Mouse (Mus musculus) adrenal gland, adult 18-20 months (tissue): ENCODE measurements around the gene Epha4. TPM values are rescaled to one million over a fixed set of nuclear protein-coding genes. Genes with fewer than 3 reads are reported as not detected.

Source experiments
- DNase-seq, 2 experiments: peaks; one replicate each; pipeline ENCODE4 v3.0.0; 2021 to 2022; ENCODE audit warnings: low spot score in 2 of 2
- total RNA-seq, 2 experiments: library from RNA; stranded (reverse); gene quantifications; 1 replicate in 1 of 2; 2 replicates in 1 of 2; pipeline ENCODE4 v1.2.3; 2021

Gene Epha4
- total RNA-seq, 2 experiments from 2014 or later = 2.5 to 2.8 TPM

DNA sequence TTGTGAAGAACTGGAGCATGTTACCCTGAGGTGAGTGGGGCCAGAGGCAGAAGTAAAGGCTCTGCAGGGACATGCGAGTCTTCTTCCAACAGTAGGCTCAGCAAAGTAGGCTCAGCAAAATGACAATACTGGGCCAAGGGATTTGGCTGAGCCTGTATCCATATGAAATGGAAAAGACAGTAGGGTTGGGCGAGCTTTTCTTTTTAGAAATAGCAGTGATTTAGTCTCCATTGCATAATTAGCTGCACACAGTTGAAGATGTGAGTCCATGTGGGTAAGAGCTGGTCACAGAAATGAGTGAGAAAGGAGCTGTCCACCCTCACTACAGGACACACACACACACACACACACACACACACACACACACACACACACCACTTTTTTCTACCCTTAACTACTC lies 104.2 kb downstream of the Epha4 start:
- no peak for DNase-seq

GRCm38 (mm10) chr1:77410153-77410552 lies 104.7 kb downstream of the Epha4 start:
- DNase-seq = no peak

DNA sequence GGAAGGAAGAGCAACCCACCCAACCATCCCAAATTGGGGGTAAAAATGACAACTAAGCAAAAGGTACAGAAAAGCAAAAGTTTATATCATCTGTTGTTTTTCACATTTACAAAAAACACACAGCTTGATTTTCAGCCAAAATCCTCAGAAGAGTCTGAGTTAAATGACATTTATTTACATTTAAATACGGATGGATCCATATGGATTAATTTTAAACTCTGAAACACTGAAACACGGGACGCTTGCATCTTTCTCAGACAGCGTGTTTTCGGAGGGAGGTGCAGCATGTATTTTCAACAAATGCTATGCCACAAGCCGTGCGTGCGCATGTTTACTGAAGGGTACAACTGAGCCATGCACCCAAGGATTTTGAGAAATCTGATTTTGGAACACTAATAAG lies 105.4 kb downstream of the Epha4 start:
- DNase-seq = no peak

DNA sequence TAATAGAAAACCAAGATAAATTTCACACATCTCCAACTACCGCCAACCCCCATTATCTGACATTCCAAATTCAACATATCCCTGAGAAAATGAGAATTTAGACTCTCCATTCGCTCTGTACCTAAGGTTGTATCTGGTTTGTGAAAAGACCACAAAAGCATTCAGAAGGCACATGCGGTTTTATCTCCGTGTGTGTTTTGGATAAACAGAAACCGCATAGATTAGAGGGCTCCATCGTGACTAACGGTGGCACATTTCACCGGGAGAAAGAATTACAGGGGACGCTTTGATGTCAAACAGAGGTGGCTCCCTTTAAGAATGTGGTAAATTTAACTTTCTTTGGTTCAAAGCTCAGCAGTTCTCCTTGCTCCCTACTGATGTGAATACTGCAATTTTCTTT lies 107.5 kb downstream of the Epha4 start:
- DNase-seq = no peak

DNA sequence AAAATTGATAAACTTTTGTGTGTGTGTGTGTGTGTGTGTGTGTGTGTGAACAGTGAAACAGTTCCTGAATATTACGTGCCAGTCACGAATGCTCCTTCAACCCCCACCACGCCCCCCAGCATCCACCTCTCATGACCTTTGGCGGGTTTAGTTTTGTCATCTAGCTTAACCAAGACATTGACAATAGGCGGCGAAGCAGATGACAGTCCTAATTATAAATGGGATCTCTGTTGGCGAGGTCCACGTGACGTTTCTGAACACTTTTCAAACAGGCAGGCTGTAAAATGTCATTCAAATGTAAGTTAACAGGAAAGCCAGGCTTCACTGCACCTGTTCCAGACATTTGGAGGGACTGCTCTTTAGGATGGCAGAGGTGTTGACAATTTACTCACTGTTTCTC lies 108.3 kb downstream of the Epha4 start:
- DNase-seq = no peak

GRCm38 (mm10) chr1:77404537-77404936 lies 110.4 kb downstream of the Epha4 start:
- no peak for DNase-seq

DNA sequence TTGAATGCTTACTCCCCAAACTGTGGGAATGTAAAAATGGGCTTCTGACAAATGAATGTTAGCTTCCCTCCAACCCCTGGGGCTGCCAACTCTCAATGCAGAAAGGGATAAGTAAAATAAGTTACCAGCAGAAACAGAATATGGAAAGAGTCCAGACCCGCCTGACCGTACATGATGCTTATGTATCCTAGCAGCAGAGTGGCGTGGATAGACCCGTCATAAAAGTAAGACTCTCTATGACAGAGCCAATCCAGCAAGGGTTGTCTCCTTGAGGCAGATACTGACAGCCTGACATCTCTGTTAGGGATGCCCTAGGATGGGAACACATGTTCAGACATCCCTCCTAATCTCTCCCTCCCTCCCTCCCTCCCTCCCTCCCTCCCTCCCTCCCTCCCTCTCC lies 111.9 kb downstream of the Epha4 start:
- no peak for DNase-seq

DNA sequence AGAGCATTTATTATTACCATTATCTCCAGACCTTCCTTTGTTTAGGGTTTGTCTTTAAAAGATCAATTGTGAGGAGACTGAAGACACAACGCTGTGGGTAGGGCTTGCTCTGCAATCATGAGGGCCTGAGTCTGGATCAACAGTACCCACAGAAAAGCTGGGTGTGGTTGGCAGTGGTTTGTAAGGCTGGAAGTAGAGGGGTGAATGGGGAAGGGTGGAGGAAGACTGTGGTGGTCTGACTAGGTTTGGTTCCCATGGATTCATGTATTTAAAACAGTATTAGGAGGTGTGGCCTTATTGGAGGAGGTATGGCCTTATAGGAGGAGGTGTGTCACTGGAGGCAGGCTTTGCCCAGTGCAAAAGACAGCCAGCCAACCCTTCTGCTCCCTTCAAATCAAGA lies 113.4 kb downstream of the Epha4 start:
- no peak for DNase-seq

DNA sequence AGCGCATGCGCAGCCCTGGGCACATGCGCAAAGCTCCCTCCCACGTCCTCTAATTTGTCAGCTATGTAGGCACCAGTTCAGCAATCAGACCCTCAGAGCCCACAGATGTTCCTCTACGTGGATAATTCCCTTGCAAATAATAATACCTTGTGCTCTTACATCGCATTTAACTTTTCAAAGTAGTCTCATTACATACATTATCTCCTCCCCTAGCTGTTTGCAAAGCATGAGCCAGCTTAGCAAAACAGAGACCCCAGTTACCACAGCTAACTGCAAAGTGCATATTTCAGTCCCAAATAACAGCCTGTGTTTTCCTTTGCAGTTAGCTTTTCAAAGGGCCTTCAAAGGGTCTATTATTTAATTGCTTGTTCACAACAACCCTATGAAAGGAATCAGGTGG lies 123.3 kb downstream of the Epha4 start:
- no peak for DNase-seq

DNA sequence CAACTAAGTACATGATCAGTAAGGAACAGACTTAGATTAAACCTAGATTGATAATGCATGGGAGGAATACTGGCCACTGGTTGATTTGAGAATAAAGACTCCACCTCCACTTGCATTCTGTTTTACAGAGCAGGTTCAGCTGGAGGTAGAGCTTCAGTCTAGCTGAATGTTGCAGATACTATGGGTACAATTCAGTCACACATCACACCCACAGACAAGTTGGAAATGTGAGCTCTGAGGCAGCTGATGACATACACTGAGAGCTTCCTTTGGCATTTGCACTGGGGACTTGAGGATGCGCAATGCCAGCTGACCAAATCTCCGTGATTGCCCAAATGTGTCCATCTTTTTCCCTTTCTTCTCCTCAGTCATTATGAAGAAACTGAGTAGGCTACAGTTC lies 125.8 kb downstream of the Epha4 start:
- DNase-seq = no peak

GRCm38 (mm10) chr1:77388556-77388955 lies 126.3 kb downstream of the Epha4 start:
- DNase-seq = no peak

DNA sequence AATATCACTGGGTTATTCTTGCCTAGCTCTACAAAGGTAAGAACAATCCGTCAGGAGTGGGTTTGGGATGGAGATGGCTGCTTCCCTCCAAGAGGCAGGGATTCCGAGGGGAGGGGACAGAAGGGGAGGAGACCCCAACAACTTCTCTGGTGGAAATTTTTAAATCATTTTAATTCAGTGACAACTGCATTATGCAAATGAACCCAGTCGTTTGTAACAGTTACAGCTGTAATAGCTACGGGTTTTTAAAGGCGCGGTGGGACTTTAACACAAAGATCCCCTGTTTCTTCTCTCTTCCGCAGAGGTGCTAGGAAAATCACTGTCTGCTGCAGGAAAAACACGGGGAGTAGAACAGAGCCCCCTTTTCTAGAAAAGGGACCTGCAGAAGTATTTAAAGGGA lies 129.3 kb downstream of the Epha4 start:
- DNase-seq = no peak

DNA sequence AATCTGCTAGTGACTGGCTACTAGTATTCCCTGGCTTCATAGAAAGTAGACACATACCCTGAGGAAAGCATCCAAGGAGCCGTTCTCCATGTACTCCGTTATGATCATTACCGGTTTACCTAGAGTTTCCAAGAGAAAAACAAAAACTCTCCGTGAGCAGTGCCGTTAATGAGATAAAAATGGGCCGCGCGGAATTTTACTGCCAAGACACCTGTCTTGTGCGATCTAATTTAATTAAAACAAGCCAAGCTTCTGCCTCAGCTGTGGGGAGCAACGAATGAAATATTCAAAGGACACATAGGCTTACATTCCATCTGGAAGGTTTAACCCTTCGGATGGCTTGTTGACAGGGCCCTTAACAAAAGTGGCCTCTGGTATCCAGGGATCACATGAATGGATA lies 131.4 kb downstream of the Epha4 start:
- DNase-seq = no peak

GRCm38 (mm10) chr1:77377550-77377980 lies 137.3 kb downstream of the Epha4 start:
- DNase-seq = no peak

- no peak for DNase-seq
These were observed 140.8 kb downstream of the Epha4 start for GRCm38 (mm10) chr1:77374054-77374453.

DNA sequence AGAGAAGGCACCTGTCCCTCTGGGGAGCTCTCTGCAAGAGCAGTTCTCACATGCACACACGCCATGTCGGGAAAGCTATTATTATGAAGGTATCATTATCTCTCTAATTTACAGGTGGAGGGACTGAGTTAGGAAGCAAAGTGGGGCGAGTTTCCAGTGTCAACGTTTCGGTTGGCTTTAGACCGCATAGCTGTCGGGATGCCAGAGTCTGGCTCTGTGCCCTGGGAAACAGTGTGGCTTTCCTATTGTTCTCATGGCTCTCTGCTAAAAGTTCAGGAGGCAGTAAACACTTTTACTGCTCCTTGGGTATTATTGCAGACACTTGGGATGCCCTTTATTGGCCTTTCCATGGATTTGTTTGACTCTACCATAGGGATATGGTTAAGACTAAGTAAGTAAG lies 144.0 kb downstream of the Epha4 start:
- no peak for DNase-seq

GRCm38 (mm10) chr1:77369255-77369837 lies 145.5 kb downstream of the Epha4 start:
- no peak for DNase-seq

DNA sequence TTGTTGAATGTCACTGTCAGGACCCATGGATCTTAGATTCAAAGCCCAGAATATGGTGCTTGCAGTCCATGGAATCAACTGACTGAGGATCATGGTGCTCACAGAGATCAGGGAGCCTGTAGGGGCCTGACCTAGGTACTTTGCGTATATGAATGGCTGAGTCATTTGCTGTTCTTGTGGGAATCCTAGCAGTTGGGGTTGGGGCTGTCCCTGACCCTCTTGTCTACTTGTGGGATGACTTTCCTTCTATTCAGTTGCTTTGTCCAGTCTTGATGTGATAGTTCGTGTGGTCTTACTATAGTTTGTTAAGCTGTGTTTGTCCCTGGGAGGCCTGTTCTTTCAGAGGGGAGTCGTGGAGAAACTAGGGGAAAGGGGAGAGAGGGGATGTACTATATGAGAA lies 149.0 kb downstream of the Epha4 start:
- DNase-seq = no peak

DNA sequence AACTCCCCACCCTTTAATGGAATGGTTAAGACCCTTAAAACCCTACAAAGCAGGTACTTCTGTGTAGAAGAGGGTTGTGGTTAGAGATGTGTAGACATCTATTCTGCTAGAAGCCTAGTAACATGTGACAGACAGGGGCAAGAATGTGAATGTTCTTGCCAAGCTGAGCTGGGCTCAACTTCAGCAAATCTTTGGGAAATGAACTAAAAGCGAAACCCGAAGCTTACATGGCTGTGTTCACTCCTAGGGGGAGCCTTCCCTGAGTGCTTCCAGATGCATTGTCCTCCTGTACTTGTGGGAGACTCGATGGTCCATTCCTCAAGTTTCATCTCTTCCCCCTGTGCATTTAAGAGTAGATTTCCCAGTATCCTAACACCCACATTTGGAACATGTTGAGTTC lies 150.3 kb downstream of the Epha4 start:
- no peak for DNase-seq

- no peak for DNase-seq
These were observed 151.0 kb downstream of the Epha4 start for GRCm38 (mm10) chr1:77363848-77364247.

- DNase-seq = no peak
These were observed 168.4 kb downstream of the Epha4 start for GRCm38 (mm10) chr1:77346459-77346858.

DNA sequence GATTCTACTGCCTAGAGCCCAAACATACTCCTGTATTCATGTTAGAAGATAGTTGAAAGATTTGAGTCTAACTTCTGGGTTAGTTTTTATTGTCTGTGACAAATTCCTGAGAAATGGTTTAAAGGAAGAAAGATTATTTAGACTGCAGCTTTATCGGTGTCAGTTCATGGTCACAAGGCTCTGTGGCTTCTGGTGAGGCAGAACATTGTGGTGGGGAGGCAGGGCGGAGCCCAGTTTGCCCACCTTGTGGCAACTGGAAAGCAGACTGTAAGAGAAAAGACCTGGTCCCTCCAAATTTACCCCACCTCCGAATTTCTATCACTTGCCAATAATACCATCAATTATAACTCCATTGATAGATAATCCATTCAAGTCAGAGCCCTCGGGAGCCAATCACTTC lies 171.1 kb downstream of the Epha4 start:
- DNase-seq = no peak

- DNase-seq = no peak
These were observed 175.2 kb downstream of the Epha4 start for GRCm38 (mm10) chr1:77339701-77340100.

DNA sequence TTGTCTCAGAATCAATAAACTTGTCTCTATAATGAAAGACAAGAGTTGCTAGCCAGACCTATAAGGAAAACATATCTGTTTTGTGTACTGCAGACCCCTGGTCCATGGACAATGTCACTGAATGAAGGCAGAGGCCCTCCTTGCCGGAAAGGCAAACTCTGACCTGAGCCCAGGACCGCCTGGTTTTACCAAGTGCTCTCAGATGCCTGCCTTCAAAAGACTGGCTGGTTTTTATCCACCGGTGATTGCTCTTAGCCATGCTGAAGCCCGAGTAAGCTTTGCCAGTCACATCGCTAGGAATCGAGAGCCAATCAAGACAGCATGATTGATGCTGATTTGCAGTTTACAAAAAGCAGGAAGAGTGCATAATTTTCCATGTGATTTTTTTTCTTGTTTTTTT lies 176.5 kb downstream of the Epha4 start:
- no peak for DNase-seq
